Mouse (Mus musculus) layer of hippocampus, adult 2 months (tissue): Measurements from ENCODE around the gene Caly. TPM values are rescaled to one million over a fixed set of nuclear protein-coding genes. Genes with fewer than 3 reads are reported as not detected.
A peak's percentile ranks its signal among the peaks of the same experiment; 100 is the strongest.

Experiments used
- DNase-seq, 2 experiments: peaks; one replicate each; pipeline ENCODE4 v3.0.0; 2022; ENCODE audit warnings: low spot score in 2 of 2
- H3K27ac ChIP-seq: fragments of 200-600 bp; 2 replicates; pipeline ENCODE4 v1.8.1; 2022
- H3K4me3 ChIP-seq: fragments of 200-600 bp; 2 replicates; pipeline ENCODE4 v1.8.1; 2022; ENCODE audit warnings: mild to moderate bottlenecking
- CTCF ChIP-seq: fragments of 200-600 bp; conservative IDR thresholded peaks from 2 replicates; pipeline ENCODE4 v1.8.1; 2022; ENCODE audit warnings: antibody characterized with exemption, mild to moderate bottlenecking, moderate library complexity
- total RNA-seq, 2 experiments: library from RNA; stranded (reverse); gene quantifications; 2 replicates each; pipeline ENCODE4 v1.2.3; 2021

Gene Caly
- total RNA-seq, 2 experiments from 2014 or later = 255 to 267 TPM

DNA sequence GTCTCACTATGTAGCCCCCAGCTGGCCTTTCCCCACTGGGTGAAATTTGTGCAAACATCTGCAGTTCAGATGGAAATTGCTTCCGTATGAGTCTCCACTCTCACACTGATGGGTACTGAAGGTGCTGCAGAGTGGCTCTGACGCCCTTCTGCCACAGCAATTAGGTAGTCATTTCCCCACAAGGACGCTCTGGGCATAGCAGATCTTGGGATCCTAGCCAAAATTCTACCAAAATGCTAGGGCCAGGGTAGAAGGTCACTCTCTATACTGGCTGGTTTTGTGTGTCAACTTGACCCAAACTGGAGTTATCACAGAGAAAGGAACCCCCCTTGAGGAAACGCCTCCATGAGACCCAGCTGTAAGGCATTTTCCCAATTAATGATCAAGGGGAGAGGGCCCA, 21.7 kb upstream of the Caly start:
- no peak overlapping the region for H3K4me3 ChIP-seq
- TF ChIP-seq CTCF = no peak
- no peak for DNase-seq
- H3K27ac ChIP-seq = no peak overlapping the region

DNA sequence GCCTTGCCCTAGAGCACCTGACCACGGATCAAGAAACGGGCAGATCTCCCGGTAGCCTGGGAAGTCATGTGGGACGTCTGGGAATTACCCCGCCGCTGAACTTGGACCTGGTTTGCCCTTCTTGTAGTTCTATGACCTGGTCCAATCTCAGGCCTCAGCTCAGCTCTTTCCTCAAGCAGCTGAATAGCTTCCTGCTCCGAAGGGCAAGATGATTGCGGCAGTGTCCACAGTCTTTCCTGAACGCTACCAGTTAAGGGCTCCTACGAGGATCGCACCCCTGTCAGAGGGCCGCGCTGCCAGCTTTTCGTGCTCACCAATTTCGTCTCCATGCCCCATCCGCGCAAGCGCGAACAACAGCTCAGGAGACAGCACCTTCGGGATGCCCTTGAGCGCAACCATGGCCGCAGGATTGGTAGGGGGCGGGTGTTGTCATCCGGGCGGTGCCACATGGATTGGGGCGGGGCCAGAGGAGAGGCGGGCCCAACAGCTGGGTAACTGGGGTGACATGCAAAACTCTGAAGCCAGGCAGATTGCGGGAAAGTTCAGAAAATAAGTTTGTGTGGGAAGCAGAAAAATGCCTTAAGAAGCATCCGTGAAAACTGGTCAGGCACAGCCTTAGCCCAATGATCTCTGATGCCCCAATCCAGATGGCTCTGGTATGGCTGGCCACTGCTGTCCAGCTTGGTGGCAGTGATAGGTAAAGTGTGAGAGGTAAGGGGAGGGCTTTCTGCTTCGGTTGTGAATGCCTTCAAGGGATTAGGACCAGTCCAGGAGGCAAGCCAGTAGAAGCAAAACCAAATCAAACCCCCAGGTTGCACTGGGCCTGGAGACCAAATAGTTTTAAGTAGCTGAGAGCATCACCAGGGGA, 19.9 kb upstream of the Caly start, which contains the start of gene Fuom:
Fuom (minus strand) TSS at position 449 of the 868 bp plus-strand sequence.
- no peak for TF ChIP-seq CTCF
- peak; percentile 82 to 88 for DNase-seq
- H3K4me3 ChIP-seq = peak within 1 kb of the TSS; percentile 58
- H3K27ac ChIP-seq = peak within 1 kb of the TSS; percentile 88

DNA sequence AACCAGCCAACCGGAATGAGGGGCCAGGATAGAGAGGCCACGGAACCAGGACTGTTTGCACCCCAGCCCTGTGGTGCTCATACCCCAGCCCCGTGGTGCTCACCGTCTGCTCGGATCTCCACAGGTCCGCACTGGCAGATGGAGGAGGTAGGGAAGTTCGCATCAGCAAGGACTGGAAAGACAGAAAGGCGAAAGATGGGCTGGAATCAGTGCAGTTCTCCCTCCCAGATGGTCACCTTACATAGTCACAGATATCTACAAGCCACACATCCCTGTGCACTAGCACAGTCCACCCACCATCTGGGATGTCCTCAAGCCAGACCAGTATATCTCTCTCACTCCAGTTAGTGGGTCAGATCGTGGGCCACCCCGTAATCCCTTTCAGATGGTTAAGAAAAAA, 19.1 kb upstream of the Caly start:
- H3K4me3 ChIP-seq = peak overlapping the region; percentile 58
- DNase-seq = no peak
- no peak for TF ChIP-seq CTCF
- peak overlapping the region; percentile 88 for H3K27ac ChIP-seq

DNA sequence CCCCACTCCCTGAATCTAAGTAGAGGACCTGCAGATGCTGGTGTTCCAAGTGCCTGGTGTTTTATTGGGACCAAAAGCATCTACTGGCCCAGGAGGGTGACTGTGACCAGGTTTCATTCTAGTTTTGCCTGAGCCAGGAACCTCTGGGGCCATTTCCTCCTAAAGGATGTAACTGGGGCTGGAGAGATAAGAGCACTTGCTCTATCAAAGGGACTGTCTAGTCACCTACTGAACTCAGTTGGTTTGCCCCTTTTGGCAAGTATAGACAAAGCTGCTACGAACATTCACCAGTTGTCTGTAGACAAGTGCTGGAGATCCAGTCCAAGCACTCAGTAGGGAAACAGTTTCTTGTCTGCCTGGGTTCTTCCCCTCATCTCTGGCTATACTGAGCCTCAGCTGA, 16.1 kb upstream of the Caly start:
- H3K4me3 ChIP-seq = no peak overlapping the region
- DNase-seq = no peak
- no peak overlapping the region for H3K27ac ChIP-seq
- no peak for TF ChIP-seq CTCF

DNA sequence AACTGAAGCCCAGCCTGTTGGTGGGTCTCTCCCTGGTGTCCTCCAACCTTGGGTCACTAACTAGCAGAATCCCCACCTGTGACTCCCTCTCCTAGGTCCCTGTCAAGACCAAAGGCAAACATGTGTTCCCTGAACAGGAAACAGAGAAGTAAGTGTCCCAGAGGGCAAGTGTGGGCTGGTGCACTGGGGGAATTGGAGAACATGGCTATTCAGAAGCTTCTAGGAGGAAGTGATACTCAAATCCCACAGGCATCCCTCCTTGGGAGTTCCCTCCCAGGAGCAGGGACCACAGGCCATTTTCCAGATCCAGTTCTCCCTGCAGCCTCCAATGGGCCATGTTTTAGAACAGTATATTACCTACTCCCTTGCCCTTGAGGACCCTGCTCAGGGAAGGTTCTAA, 13.7 kb upstream of the Caly start:
- H3K4me3 ChIP-seq = no peak overlapping the region
- no peak for DNase-seq
- TF ChIP-seq CTCF = no peak
- H3K27ac ChIP-seq = no peak overlapping the region

DNA sequence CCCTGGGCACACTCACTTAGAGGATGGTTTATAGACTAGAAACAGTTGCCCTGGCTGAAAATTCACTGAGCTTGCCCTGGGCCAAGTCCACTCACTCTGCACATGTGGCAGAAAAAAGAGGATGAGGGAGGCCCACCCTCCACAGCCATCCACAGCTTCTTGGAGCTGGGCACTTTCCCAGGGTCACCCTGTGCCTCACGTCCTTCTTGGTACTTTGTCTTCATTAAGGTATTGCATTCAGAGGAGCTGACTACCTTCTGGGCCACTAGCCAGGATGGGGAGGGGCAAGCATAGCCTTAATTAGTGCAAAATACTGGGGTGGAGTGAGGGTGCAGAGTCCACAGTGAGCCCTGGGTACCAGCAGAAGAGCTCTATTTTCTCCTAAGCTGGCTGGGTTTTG, 13.2 kb upstream of the Caly start:
- no peak overlapping the region for H3K4me3 ChIP-seq
- no peak for TF ChIP-seq CTCF
- H3K27ac ChIP-seq = no peak overlapping the region
- no peak for DNase-seq

DNA sequence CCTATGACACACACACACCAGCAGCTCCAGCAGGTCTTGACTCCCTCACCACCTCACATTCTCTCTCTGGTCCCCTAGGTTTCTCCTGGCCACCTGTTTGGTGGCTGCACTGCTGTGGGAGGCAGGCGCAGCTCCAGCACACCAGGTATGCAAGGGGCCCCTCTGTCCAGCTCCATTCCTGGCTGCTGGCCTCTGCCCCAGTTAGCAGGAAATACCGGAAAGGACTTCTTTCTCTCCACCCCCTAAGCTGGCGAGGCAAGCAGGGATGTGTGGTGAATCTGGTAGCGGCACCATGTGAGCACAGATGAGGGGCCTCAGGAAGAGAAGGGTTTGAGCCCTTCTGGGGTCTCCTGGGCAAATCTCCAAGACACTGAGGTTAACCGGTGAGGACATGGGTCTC, 12.6 kb upstream of the Caly start:
- DNase-seq = no peak
- no peak for TF ChIP-seq CTCF
- no peak overlapping the region for H3K27ac ChIP-seq

DNA sequence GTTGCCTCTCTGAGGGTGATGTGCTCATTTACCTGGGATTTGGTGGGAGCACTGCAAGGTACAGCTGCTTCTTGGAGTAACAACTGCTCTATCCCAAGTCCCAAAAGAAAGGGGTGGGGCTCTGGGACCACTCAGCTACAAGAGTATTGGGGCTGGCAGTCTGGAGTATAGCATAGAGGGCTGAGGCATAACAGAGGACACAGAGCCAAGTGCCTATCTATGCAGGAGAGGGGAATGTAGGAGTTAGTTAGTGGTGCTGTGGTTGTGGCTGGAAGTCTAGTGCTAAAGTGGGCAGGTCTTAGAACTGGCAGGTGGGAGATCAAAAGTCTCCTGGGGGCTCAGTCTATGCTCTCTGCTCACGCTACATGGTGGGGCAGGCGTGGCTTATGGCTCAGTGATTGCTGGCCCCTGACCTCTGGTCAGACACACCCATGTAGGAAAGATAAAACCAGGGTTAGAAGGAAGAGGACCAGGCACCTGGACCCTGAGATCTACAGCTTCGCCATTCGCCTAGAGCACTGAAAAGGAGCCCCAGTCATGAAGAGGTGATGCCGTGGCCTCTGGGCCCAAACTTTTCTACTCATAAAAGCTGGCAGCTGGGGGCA, 10.7 kb upstream of the Caly start, which contains the start of gene Prap1:
Prap1 (plus strand) TSS at position 472 of the 605 bp plus-strand sequence.
- no peak for DNase-seq
- TF ChIP-seq CTCF = no peak
- Histone ChIP-seq H3K27ac (no peak within 1 kb of the TSS), H3K4me3 (no peak within 1 kb of the TSS)

More for the DNA sequence above, 12.6 kb upstream of the Caly start:
- no peak overlapping the region for H3K4me3 ChIP-seq

DNA sequence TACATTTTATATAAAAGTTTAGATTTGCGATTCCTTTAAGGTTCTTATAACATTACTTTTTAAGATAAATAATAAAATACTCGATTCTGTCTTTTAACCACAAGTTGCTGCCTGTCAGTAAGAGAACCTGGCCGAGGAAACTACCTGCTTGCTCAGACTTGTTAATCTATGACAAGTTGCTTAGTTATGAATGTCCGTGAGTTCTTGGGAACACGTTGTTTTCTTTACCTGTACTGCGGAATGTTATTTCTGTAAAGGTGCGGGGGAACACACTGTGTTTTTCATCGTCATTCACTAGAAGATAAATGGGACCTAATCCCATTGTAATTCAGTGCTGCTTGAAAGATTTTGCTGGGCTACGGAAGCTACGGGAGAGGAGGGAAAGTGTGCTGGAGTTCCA, 8.3 kb upstream of the Caly start:
- no peak for DNase-seq
- Histone ChIP-seq H3K4me3 (no peak overlapping the region), H3K27ac (no peak overlapping the region)
- TF ChIP-seq CTCF = no peak

DNA sequence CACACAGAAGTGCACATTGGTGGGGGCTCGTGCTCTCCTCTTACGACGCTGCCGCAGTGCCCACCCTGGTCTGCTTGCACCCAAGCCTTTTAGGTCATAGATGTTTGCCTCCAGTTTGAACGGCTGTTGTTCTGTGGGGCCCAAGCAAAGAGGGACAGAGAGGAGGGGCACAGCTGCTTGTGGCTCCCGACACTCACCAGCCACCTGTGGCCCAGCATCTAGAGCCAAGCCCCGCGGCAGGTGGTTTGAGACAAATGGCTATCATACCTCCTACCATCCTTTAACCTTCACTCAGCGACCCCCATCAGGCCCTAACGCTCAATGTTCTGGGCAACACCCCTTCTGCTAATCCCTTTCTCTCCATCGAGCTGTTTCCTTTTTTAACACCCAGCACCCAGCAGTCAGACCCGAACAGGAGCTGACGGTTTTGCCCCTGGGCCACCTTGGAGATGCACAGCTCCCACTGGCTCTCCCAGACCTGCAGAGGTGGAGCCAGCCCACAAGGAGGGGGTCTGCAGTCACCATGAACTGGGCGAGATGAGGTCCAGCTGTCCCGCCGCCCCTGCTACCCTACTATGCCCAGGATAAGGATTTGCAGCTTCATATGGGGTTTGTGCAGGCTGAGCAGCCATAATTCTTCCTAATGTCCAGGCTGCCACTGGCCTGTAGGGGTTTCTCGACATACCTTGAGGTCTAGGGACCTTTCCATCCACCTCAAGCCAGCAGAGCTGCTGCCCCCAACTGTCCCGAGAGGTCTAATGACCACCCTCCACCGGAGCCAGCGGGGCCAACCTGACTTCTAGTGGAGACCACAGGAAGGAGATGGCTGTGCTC, 723 bp downstream of the Caly start:
- peak in 1 of 2 experiments; percentile 34 for DNase-seq
- H3K4me3 ChIP-seq = peak overlapping the region; percentile 54
- TF ChIP-seq CTCF = no peak
- peak overlapping the region; percentile 99 for H3K27ac ChIP-seq

DNA sequence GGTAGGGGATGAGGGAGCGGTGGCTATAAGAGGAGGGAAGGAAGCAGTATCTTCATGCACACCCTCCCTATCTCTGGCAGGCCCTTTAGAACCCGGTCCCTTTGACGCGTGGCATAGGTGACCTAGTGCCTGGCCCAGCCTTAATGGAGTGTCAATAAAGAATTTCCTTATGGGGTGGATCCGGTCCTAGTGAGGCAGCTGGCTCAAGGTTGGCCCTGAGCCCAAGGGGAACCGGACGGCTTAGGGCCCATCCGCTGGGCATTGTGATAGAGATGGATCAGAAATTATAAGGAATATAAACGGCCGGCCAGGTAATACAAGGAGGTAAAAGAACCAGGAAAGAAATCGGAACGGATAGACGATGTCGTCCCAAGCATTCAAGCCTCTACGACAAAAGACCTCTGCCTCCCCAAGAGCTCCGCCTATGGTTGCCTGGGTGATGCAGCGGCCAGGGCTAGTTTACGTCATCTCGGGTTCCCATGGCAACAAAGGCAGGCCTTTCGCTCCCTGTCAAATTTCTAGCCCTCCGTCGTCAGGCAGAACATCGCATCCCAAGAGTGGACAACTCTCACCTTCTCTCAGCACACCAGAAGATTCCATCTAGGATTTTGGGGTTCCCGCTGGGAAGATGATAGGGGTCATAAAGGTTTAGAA, 1.7 kb downstream of the Caly start:
- peak overlapping the region; percentile 99 for H3K27ac ChIP-seq
- DNase-seq = peak; percentile 95 to 96
- TF ChIP-seq CTCF = peak; percentile 24; the same call in 1 of the 2 replicates
- peak overlapping the region; percentile 54 for H3K4me3 ChIP-seq

DNA sequence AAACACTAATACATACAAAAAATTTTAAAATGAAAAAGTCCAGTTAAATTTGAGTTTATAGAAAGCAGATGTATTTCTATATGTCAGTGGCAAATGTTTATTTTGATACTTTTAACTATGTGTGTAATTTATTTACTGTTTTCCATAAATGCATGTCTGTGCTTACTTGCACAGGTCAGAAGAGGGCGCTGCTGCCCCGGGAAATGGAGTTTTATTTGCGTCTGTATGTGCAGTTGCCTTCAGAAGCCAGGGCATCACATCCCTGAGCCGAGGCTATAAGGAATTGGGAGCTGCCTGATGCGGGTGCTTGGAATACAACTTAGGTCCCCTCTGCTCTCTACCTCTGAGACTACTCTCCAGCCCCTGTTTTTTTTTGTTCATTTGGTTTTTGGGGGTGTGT, 3.6 kb downstream of the Caly start:
- Histone ChIP-seq H3K4me3 (no peak overlapping the region; the same call in 1 of the 2 replicates), H3K27ac (peak overlapping the region; percentile 99)
- TF ChIP-seq CTCF = peak; percentile 94
- DNase-seq = peak; percentile 72 to 80

DNA sequence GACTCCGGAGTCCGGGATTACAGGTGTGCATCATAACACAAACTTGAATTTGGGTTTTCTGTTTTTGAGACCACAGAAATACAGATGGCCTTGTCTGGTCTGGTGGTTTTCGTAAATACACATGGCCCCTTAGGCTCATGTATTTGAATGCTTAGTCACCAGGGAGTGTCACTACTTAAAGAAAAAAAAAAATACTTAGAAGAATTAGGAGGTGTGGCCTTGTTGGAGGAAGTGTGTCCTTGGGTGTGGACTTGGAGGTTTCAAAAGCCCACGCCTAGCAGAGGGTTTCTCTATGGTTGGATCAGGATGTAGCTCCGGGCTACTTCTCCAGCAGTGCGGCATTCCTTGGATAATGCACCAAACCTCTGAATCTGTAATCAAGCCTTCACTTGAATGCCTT, 4.7 kb downstream of the Caly start:
- no peak for TF ChIP-seq CTCF

More for the DNA sequence above, 4.7 kb downstream of the Caly start:
- Histone ChIP-seq H3K27ac (no peak overlapping the region), H3K4me3 (no peak overlapping the region)
- no peak for DNase-seq
